Mouse (Mus musculus) MN1 (cell line): ENCODE data around the gene Fcer1g.
A peak's percentile ranks its signal among the peaks of the same experiment; 100 is the strongest.

Source experiments
- DNase-seq: peaks from one replicate; pipeline ENCODE4 v3.0.0-alpha.2; 2016; ENCODE audit warnings: low spot score

Fcer1g gene

DNA sequence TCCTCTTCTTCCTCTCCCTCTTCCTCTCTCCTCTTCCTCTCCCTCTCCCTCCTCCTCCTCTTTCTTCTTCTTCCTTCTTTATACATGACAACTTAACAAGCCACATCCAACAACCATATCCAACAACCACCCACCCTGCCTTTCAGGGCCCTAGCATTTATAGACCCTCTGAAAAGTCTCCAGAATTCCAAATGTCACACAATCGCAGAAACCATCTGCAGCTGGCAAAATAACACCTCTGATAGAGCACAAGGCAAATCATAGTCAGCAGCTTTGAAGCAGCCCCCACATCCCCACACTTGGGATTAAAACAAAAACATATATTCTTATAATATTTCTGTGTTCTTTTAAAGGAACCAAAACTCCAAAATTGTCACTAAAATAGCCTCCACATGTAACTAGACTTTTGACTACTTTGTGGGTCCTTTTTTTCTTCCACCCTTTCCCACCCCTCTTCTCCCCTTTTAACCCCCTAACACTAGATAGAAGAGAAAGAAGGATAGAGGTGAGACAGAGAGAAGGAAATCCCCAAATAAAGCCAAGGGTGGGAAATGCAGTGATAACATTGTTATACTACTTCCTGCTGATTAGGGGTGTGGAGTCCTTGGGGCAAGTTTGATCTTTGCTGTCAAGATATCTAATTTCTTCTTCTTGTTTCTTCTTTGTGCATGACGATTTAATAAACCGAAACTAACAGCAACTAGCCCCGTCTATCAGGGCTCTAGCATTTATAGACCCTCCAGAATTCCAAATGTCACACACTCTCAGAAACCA is 32.0 kb upstream of the Fcer1g start:
- DNase-seq = no peak

- DNase-seq = no peak
These were observed 29.7 kb upstream of the Fcer1g start for GRCm38 (mm10) chr1:171263666-171264461.

GRCm38 (mm10) chr1:171263185-171263611 is 29.0 kb upstream of the Fcer1g start:
- peak; percentile 90 for DNase-seq

GRCm38 (mm10) chr1:171262594-171263130 is 28.5 kb upstream of the Fcer1g start:
- peak; percentile 83 for DNase-seq

- no peak for DNase-seq
These were observed 26.2 kb upstream of the Fcer1g start for GRCm38 (mm10) chr1:171260316-171260715.

GRCm38 (mm10) chr1:171258921-171259320 is 24.8 kb upstream of the Fcer1g start:
- DNase-seq = peak; percentile 63

DNA sequence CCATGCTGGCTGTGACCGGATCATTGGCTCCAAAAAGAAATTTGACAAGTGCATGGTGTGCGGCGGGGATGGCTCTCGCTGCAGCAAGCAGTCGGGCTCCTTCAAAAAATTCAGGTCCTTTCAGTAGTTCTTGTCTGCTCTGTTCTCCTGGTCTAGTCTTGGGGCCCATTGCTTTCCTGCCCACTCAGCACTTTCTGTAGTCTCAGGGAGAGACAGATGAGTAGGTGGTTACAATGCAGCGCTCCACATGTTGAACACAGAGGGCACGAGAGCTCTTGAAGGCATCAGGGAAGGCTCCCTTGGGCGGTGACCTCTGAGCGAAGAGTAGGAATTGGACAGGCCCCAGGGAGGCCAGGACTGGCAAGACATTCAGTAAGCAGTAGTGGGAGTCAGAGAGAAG is 23.6 kb upstream of the Fcer1g start:
- DNase-seq = no peak

GRCm38 (mm10) chr1:171256937-171257548 is 22.9 kb upstream of the Fcer1g start:
- peak; percentile 90 for DNase-seq

- DNase-seq = no peak
These were observed 22.1 kb upstream of the Fcer1g start for GRCm38 (mm10) chr1:171256095-171256818.

DNA sequence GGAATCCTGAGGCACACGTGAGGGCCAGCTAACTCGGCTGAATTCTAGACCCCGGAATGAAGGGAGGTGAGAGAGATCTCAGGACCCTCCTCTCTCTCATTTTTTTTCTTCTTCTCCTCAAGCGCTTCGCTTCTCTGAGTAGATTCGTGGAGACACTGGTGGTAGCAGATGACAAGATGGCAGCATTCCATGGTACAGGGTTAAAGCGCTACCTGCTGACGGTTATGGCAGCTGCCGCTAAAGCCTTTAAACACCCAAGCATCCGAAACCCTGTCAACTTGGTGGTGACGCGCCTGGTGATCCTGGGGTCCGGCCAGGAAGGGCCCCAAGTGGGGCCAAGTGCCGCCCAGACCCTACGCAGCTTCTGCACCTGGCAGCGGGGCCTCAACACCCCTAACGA is 18.2 kb upstream of the Fcer1g start:
- DNase-seq = no peak

DNA sequence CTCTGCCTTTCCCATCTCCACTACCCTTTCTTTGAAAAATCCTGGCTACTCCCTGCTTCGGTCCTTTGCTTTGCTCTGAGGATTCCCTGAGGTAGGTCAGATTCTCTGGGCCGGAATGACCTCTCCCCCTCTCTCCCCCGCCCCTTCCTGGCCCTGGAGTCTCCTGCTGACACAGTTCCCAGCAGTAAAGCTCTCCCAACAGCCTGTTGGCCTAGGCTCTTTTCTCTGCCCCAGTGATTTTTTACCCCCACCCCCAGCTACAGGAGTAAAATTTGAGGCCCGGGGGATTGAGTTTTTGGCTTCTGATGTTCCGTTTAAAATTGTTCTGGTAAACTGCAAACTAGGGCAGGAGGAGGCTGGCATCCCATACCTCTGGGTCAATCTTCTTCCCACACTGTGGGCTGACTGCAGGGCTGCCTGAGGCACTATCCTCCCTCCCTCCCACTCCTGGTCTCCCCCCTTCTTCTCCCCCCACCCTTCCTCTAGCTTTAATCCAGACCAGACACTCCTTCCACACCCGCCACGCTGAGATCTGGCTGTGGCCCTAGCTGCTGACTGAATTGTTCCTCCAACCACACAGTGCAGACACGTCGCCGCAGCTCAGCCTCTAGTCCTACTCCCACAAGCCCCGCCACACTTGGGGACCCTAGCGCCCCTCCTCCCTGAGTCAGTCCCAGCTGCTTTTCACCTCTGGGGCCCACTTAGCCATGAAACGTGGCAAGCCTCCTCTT is 17.6 kb upstream of the Fcer1g start:
- peak; percentile 49 for DNase-seq

- peak; percentile 54 for DNase-seq
These were observed 16.8 kb upstream of the Fcer1g start, which contains the start of gene Ndufs2 for GRCm38 (mm10) chr1:171250680-171251593. Gene Ndufs2, minus strand, starts transcription at chr1:171251388.

- peak; percentile 86 for DNase-seq
These were observed 15.9 kb upstream of the Fcer1g start, which contains the start of gene Adamts4 for GRCm38 (mm10) chr1:171249913-171250600. Gene Adamts4, plus strand, starts transcription at chr1:171250421.

- DNase-seq = peak; percentile 44
These were observed 14.4 kb upstream of the Fcer1g start for GRCm38 (mm10) chr1:171248386-171249226.

- peak; percentile 18 for DNase-seq
These were observed 13.8 kb upstream of the Fcer1g start for GRCm38 (mm10) chr1:171247916-171248315.

DNA sequence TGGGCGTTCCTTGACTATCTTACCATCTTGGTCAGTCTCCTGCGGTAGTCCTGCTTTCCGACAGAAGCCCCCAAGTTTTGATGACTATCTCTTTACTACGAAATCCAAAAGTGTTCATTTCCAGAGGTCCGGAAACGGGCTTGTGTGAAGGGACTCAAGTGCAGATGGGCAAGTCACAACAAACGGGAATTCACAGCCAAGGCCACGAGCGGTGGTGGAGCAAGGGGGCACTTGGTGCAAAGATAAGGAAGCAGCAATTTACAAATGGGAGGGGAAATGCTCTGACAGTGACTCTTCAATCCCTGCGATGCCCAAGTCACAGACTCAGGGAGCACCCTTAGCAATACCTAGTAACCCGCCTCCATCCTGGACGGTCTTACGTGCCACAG is 13.3 kb upstream of the Fcer1g start:
- peak; percentile 67 for DNase-seq

DNA sequence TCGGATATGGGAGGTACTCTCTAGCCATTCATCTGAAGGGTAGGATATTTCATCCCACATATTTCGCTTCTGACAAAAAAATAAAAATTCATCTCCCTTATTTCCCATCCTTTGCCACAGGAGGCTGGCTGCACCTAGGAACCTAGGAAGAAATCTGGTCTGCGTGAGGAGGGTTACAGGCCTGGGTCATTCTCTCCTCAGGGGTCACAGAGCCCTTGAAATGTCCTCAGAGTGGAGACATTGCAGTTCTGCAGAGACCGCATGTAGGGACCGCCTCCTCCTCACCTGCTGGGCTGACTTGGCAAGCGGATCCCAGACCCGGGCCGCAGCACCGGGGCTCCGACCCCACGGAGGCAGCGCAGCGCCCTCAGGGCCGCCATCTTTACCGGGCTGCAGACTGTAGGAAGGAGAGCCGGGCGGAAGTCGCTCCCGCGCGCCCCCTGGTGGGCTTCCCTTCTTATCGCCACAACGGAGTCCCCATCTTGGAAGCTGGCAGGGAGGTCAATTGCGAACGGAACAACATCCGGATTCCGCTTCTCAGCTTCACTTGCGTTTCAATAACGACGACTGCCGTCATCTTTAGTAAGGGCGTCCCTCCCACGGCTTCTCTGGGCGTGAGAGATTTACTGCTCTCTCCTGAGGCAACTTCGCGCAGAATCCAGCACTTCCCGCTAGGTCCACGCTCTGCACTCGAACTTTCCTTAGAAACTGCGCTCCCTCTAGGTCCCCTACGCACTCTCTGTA is 12.7 kb upstream of the Fcer1g start:
- DNase-seq = peak; percentile 99

GRCm38 (mm10) chr1:171245353-171245752 is 11.2 kb upstream of the Fcer1g start:
- DNase-seq = no peak
